Mouse (Mus musculus) heart, adult 11 months (tissue): ENCODE data around the gene Adamts15.
A peak's percentile ranks its signal among the peaks of the same experiment; 100 is the strongest.

Experiments used
- DNase-seq: peaks from one replicate; pipeline ENCODE4 v3.0.0; 2022

Gene Adamts15

GRCm38 (mm10) chr9:30922197-30922894, at the start of gene Adamts15:
Adamts15 (minus strand) TSS chr9:30922452.
- peak; percentile 98 for DNase-seq

- DNase-seq = peak; percentile 88
Measured at GRCm38 (mm10) chr9:30971967-30972366, 49.7 kb upstream of the Adamts15 start.

GRCm38 (mm10) chr9:30970001-30970400, 47.7 kb upstream of the Adamts15 start:
- no peak for DNase-seq

GRCm38 (mm10) chr9:30968130-30968529, 45.9 kb upstream of the Adamts15 start:
- no peak for DNase-seq

GRCm38 (mm10) chr9:30966881-30967280, 44.6 kb upstream of the Adamts15 start:
- DNase-seq = peak; percentile 89

- DNase-seq = peak; percentile 90
Measured at GRCm38 (mm10) chr9:30964685-30965084, 42.4 kb upstream of the Adamts15 start.

GRCm38 (mm10) chr9:30963780-30964179, 41.5 kb upstream of the Adamts15 start:
- DNase-seq = peak; percentile 89

DNA sequence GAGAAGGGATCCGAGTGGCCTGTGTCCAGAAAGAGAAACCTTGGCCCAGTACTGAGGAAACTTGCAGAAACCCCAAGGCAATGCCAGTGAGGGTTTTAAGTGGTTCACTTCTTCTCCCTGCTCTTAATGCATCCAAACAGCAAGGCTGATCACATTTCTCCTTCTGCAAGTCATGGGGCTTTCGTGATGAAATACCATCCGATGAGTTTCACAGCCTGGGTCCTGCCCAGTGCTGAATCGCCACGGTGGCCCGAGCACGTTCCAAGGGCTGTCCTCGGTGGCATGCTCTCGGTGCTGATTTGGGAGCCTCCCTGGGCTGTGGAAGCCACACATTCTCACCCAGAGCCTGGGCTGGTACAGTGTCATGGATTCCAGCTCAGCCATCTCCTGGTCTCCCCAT, 33.0 kb upstream of the Adamts15 start:
- no peak for DNase-seq

- no peak for DNase-seq
Measured at GRCm38 (mm10) chr9:30953287-30953686, 31.0 kb upstream of the Adamts15 start.

- DNase-seq = peak; percentile 93
Measured at GRCm38 (mm10) chr9:30951461-30951860, 29.2 kb upstream of the Adamts15 start.

GRCm38 (mm10) chr9:30950592-30950991, 28.3 kb upstream of the Adamts15 start:
- no peak for DNase-seq

GRCm38 (mm10) chr9:30949971-30950370, 27.7 kb upstream of the Adamts15 start:
- no peak for DNase-seq

DNA sequence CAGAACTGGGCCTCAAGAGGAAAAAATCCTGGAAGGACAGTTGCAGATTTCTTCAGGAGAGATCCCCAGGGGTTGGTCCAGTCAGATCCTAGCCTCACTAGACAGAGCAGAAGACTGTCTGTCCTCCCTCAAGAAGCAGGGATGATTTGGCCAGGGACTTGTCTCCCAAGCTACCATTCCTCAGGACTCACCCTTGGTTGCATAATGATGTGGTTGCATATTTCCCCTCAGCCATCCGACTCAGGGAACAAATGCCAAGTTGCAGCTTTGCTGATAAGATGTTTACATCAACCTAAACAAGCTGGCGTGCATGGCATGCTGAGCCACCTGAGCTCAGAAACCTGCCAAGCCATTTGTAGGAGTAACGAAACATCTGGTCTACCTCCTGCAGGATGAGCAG, 27.2 kb upstream of the Adamts15 start:
- peak; percentile 90 for DNase-seq

DNA sequence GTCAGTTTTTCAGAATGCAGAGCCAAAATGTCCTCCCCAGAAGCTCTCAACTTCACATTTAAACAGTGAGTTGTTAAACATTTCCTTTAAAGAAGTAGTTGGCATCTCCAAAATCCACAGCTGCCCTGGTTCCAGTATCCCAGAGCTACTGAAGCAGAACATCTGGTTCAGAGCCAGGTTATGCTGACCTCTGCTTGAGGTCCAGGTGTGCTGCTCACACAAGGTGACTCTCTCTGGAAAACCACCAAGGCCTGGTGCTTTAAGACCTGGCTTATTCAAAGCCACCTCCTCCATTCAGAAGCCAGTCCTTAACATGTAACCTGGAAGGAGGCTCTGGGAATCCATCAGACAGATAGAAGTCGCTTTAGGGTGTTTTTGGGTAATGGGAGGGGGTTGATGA, 23.0 kb upstream of the Adamts15 start:
- no peak for DNase-seq

- no peak for DNase-seq
Measured at GRCm38 (mm10) chr9:30944234-30944633, 22.0 kb upstream of the Adamts15 start.

- DNase-seq = no peak
Measured at GRCm38 (mm10) chr9:30943341-30943740, 21.1 kb upstream of the Adamts15 start.

GRCm38 (mm10) chr9:30942512-30943313, 20.5 kb upstream of the Adamts15 start, which contains the start of gene Adamts8:
Adamts8 (plus strand) TSS chr9:30942562.
- peak; percentile 92 for DNase-seq

GRCm38 (mm10) chr9:30940328-30940727, 18.1 kb upstream of the Adamts15 start:
- peak; percentile 96 for DNase-seq

DNA sequence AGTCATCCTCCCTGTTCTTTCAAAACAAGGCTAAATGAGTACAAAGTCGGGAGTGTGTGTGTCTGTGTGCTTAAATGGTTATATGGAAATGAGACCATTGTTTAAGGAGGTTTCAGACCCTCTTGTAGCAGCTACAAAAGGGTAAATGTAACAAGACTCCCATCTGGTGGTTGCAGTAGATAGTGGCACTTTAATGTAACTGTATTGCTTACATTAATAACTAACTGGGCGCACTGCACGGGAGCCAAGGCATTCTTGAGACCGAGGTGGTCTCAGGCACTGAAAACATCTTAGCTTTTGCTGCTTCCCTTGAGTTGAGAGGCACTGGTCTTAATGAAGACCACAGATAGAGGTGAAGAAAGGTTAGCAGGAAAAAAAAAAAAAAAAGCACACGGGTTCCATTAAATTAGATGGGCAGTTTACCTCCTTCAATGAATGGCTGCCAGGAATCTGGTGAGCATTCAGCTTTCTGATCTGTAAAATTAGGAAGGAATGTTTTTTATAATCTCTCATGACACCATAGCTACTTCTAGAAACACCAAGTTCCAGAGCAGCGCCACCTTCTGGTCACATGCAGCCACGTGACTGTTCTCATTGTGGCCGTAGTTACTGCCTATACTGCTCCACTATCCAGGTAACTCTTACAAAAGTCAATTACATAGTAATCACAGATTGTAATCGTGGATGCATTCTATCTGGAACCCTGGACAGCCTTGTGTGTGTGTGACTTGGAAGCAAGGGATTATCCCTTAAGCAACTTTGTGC, 14.6 kb upstream of the Adamts15 start:
- DNase-seq = no peak

DNA sequence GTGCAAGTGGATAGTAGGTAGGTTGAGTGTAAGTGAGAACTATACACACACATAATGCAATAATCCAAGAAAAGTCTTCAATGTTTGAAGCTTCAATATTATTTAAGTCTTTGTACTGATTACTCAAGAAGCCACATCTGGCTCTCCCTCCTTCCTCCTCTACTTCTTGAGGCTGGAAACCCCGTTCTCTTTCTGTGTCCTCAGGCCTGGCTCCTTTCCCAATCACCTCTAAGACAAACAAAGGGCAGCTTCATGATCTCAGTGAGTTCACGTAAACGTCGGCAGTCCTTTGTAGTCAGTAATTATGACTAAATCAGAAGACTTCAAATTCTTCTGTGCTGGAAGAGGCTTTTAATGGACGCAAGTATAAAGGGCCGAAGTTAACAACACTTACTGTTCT, 12.6 kb upstream of the Adamts15 start:
- DNase-seq = no peak

GRCm38 (mm10) chr9:30932346-30932745, 10.1 kb upstream of the Adamts15 start:
- no peak for DNase-seq

- no peak for DNase-seq
Measured at GRCm38 (mm10) chr9:30928759-30929158, 6.5 kb upstream of the Adamts15 start.
